Mouse (Mus musculus): ENCODE measurements around the gene Pcca. TPM values are rescaled to one million over a fixed set of nuclear protein-coding genes. Genes with fewer than 3 reads are reported as not detected.

Pcca gene
- polyA plus RNA-seq (2017; shearing (Covaris generic)), result 10 to 100 TPM; 18.7 to 20.9 TPM

- ATAC-seq, result peak; percentile 97
Observed at GRCm38 (mm10) chr14:122534017-122534924, at the start of gene Pcca. Gene Pcca, plus strand, starts transcription at chr14:122534324.

GRCm38 (mm10) chr14:122484458-122484843 lies 49.7 kb upstream of the Pcca start:
- ATAC-seq, result no peak

GRCm38 (mm10) chr14:122484844-122485551 lies 49.1 kb upstream of the Pcca start:
- no peak for ATAC-seq

- ATAC-seq, result no peak
Observed at GRCm38 (mm10) chr14:122485635-122486181, 48.4 kb upstream of the Pcca start.

GRCm38 (mm10) chr14:122486611-122487010 lies 47.5 kb upstream of the Pcca start:
- no peak for ATAC-seq

- ATAC-seq, result no peak
Observed at GRCm38 (mm10) chr14:122487366-122487765, 46.8 kb upstream of the Pcca start.

GRCm38 (mm10) chr14:122489041-122489440 lies 45.1 kb upstream of the Pcca start:
- no peak for ATAC-seq

- ATAC-seq, result no peak
Observed at GRCm38 (mm10) chr14:122489686-122490414, 44.3 kb upstream of the Pcca start.

GRCm38 (mm10) chr14:122490441-122491328 lies 43.4 kb upstream of the Pcca start, which contains the start of gene Gm10837:
Gene Gm10837, plus strand, starts transcription at chr14:122490586.
- ATAC-seq, result peak; percentile 56

GRCm38 (mm10) chr14:122491521-122491920 lies 42.6 kb upstream of the Pcca start:
- no peak for ATAC-seq

GRCm38 (mm10) chr14:122492015-122492414 lies 42.1 kb upstream of the Pcca start:
- ATAC-seq, result no peak

- ATAC-seq, result no peak
Observed at GRCm38 (mm10) chr14:122509058-122509457, 25.1 kb upstream of the Pcca start.

- ATAC-seq, result no peak
Observed at GRCm38 (mm10) chr14:122511519-122511918, 22.6 kb upstream of the Pcca start.

GRCm38 (mm10) chr14:122513511-122514036 lies 20.6 kb upstream of the Pcca start:
- ATAC-seq, result no peak

- no peak for ATAC-seq
Observed at GRCm38 (mm10) chr14:122528475-122528874, 5.6 kb upstream of the Pcca start.

- no peak for ATAC-seq
Observed at GRCm38 (mm10) chr14:122535986-122536385, 1.9 kb downstream of the Pcca start.

GRCm38 (mm10) chr14:122548421-122548820 lies 14.3 kb downstream of the Pcca start:
- ATAC-seq, result no peak

GRCm38 (mm10) chr14:122548905-122549304 lies 14.8 kb downstream of the Pcca start:
- no peak for ATAC-seq

- no peak for ATAC-seq
Observed at GRCm38 (mm10) chr14:122552761-122553445, 18.8 kb downstream of the Pcca start.

GRCm38 (mm10) chr14:122557353-122557752 lies 23.2 kb downstream of the Pcca start:
- ATAC-seq, result peak; percentile 77

Data from CD4-positive, CD25-positive, alpha-beta regulatory T cell, adult 4 months (primary cell).